Mouse (Mus musculus): Measurements from ENCODE around the gene Mmp19.
A peak's percentile ranks its signal among the peaks of the same experiment; 100 is the strongest.

Mmp19 gene

GRCm38 (mm10) chr10:128790398-128791124 lies at the start of gene Mmp19:
Gene Mmp19 (plus strand): TSS chr10:128790910.
- no peak for DNase-seq (ENCODE audit: low spot score)

GRCm38 (mm10) chr10:128742616-128743015 lies 48.1 kb upstream of the Mmp19 start:
- DNase-seq (ENCODE audit: low spot score) = no peak

- no peak for DNase-seq (ENCODE audit: low spot score)
These were observed 47.5 kb upstream of the Mmp19 start for GRCm38 (mm10) chr10:128743235-128743634.

GRCm38 (mm10) chr10:128743791-128744191 lies 46.9 kb upstream of the Mmp19 start:
- no peak for DNase-seq (ENCODE audit: low spot score)

- no peak for DNase-seq (ENCODE audit: low spot score)
These were observed 46.5 kb upstream of the Mmp19 start for GRCm38 (mm10) chr10:128744211-128744610.

GRCm38 (mm10) chr10:128744680-128745601 lies 45.8 kb upstream of the Mmp19 start, which contains the start of gene Dgka:
Gene Dgka (minus strand): TSS chr10:128744855.
- DNase-seq (ENCODE audit: low spot score) = no peak

- DNase-seq (ENCODE audit: low spot score) = no peak
These were observed 44.6 kb upstream of the Mmp19 start for GRCm38 (mm10) chr10:128745946-128746613.

- DNase-seq (ENCODE audit: low spot score) = no peak
These were observed 43.6 kb upstream of the Mmp19 start for GRCm38 (mm10) chr10:128746972-128747645.

- peak; percentile 69 for DNase-seq (ENCODE audit: low spot score)
These were observed 43.0 kb upstream of the Mmp19 start, which contains the start of gene Pym1 for GRCm38 (mm10) chr10:128747646-128748251. Gene Pym1 (plus strand): TSS chr10:128747889.

GRCm38 (mm10) chr10:128748252-128748864 lies 42.4 kb upstream of the Mmp19 start:
- DNase-seq (ENCODE audit: low spot score) = peak; percentile 62

- no peak for DNase-seq (ENCODE audit: low spot score)
These were observed 17.8 kb upstream of the Mmp19 start for GRCm38 (mm10) chr10:128772895-128773294.

GRCm38 (mm10) chr10:128773685-128774084 lies 17.0 kb upstream of the Mmp19 start:
- DNase-seq (ENCODE audit: low spot score) = no peak

GRCm38 (mm10) chr10:128778441-128778840 lies 12.3 kb upstream of the Mmp19 start:
- no peak for DNase-seq (ENCODE audit: low spot score)

- DNase-seq (ENCODE audit: low spot score) = no peak
These were observed 11.5 kb upstream of the Mmp19 start for GRCm38 (mm10) chr10:128779011-128779795.

- DNase-seq (ENCODE audit: low spot score) = no peak
These were observed 10.5 kb upstream of the Mmp19 start for GRCm38 (mm10) chr10:128780200-128780599.

GRCm38 (mm10) chr10:128792041-128792440 lies 1.3 kb downstream of the Mmp19 start:
- no peak for DNase-seq (ENCODE audit: low spot score)

- DNase-seq (ENCODE audit: low spot score) = no peak
These were observed 2.5 kb downstream of the Mmp19 start for GRCm38 (mm10) chr10:128793258-128793657.

GRCm38 (mm10) chr10:128794391-128794790 lies 3.7 kb downstream of the Mmp19 start:
- no peak for DNase-seq (ENCODE audit: low spot score)

GRCm38 (mm10) chr10:128795581-128795980 lies 4.9 kb downstream of the Mmp19 start:
- no peak for DNase-seq (ENCODE audit: low spot score)

- DNase-seq (ENCODE audit: low spot score) = no peak
These were observed 8.0 kb downstream of the Mmp19 start for GRCm38 (mm10) chr10:128798676-128799075.

All from spleen, adult 12 weeks (tissue).